Mouse (Mus musculus): ENCODE results near the gene Tmem165. TPM values are rescaled to one million over a fixed set of nuclear protein-coding genes. Genes with fewer than 3 reads are reported as not detected.

Gene Tmem165
- polyA plus RNA-seq (2012; rRNA removed), result 69.2 and 84.5 TPM in 2 replicates

DNA sequence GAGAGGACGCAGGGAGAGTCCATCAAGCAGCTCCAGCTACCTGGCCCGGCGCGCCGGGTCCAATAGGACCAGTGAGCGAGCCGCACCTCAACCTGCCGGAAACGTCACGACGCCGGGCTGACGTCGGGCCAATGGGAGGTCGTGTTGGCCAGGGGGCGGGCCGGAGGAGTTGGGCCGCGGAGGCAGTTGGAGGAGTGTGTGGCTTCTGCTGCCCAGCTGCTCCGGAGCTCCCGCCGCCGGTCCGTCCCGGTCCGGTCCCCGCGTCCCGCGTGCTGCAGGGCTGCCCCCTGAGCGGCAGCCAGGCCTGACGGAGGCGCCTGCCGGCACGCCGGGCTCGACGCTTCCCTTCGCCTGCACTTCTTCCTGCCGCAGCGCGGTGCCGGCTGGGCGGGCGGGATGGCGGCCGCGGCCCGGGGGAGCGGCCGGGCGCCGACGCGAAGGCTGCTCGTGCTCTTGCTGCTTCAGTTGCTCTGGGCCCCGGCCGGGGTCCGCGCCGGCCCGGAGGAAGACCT, at the start of gene Tmem165:
Tmem165 (plus strand) TSS at position 131 of the 512 bp plus-strand sequence.
- under 1% methylated on average over 62 of the region's 62 CpGs for WGBS
- peak; percentile 97 for DNase-seq
- Histone ChIP-seq H3K4me3 (replicated peaks; ENCODE audit: extremely low read depth, low read depth, low read length) (peak within 1 kb of the TSS; percentile 87), H3K4me1 (ENCODE audit: control insufficient read depth, insufficient read depth, low read length) (0 out of 2 replicates have a peak, but pooled peaks cover 4% of the 10 kb centered on the region)
- TF ChIP-seq CTCF (IDR thresholded peaks at IDR 0.05; ENCODE audit: insufficient read depth, low read length) (no peak), POLR2A (IDR thresholded peaks at IDR 0.05; ENCODE audit: borderline replicate concordance, extremely low read depth, low read depth, low read length) (peak; percentile 75)

DNA sequence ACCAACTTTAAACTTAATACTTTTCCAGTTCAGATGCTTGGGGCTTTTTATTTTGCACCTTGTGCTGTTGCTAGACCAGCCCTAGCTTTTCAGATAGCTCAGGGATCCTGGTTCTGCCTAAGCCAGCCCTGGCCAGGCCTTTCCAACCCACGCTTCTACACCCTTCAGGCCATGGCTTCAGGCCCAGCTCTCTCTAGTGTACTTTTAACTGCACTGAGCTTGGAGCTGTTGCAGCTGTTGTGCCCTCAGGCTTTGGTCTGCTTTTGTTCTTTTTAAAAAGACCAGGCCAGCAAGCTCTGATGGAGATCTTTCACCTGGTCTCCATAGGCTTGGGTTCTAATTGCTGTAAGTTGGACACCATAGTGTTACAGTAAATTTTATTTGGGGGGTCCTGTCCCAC, 48.0 kb upstream of the Tmem165 start:
- Histone ChIP-seq H3K4me3 (replicated peaks; ENCODE audit: extremely low read depth, low read depth, low read length) (no peak overlapping the region), H3K4me1 (ENCODE audit: control insufficient read depth, insufficient read depth, low read length) (peaks cover 4% of the 10 kb centered on the region)
- 73% methylated on average over 1 of the region's 1 CpGs for WGBS
- DNase-seq, result no peak
- no peak for TF ChIP-seq POLR2A (IDR thresholded peaks at IDR 0.05; ENCODE audit: borderline replicate concordance, extremely low read depth, low read depth, low read length)
- no peak for TF ChIP-seq CTCF (IDR thresholded peaks at IDR 0.05; ENCODE audit: insufficient read depth, low read length)

DNA sequence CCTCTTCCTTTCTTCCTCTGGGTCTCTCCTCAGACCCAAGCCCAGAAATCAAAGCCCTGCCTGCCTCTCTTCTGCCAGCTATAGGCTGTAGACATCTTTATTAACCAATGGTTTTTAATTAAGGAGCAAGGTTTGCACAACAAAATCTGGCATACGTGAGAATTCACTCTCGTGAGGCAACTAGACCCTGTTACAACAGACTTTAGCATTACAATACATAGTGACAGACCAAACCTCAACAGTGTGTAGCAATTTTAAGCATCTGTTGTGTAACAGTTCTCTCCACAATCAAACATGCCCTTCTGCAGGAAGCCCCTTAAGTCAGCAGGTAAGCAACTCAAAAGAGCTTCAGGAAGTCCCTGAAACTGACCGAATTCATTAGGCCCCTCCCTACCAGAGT, 47.4 kb upstream of the Tmem165 start:
- no peak overlapping the region for H3K4me3 ChIP-seq (replicated peaks; ENCODE audit: extremely low read depth, low read depth, low read length)
- TF ChIP-seq POLR2A (IDR thresholded peaks at IDR 0.05; ENCODE audit: borderline replicate concordance, extremely low read depth, low read depth, low read length), result no peak
- TF ChIP-seq CTCF (IDR thresholded peaks at IDR 0.05; ENCODE audit: insufficient read depth, low read length), result no peak
- 71% methylated on average over 3 of the region's 3 CpGs for WGBS
- no peak for DNase-seq
- H3K4me1 ChIP-seq (ENCODE audit: control insufficient read depth, insufficient read depth, low read length), result peaks cover 4% of the 10 kb centered on the region

DNA sequence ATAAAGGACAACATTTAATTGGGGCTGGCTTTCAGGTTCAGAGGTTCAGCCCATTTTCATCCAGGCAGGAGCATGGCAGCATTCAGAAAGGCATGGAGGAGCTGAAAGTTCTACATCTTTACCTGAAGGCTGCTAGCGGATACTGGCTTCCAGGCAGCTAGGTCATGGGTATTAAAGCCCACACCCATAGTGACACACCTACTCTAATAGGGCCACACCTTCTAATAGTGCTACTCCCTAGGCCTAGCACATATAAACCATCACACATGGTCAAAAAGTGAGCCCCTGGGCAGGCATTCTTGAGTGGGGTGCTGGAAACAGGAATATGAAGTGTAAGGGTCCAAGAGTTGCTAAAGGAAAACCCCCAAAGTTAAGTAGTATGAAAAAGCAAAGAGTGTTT, 46.1 kb upstream of the Tmem165 start:
- Histone ChIP-seq H3K4me1 (ENCODE audit: control insufficient read depth, insufficient read depth, low read length) (peaks cover 4% of the 10 kb centered on the region), H3K4me3 (replicated peaks; ENCODE audit: extremely low read depth, low read depth, low read length) (no peak overlapping the region)
- TF ChIP-seq POLR2A (IDR thresholded peaks at IDR 0.05; ENCODE audit: borderline replicate concordance, extremely low read depth, low read depth, low read length) (no peak), CTCF (IDR thresholded peaks at IDR 0.05; ENCODE audit: insufficient read depth, low read length) (no peak)
- WGBS, result 97% methylated on average over 1 of the region's 1 CpGs
- no peak for DNase-seq

DNA sequence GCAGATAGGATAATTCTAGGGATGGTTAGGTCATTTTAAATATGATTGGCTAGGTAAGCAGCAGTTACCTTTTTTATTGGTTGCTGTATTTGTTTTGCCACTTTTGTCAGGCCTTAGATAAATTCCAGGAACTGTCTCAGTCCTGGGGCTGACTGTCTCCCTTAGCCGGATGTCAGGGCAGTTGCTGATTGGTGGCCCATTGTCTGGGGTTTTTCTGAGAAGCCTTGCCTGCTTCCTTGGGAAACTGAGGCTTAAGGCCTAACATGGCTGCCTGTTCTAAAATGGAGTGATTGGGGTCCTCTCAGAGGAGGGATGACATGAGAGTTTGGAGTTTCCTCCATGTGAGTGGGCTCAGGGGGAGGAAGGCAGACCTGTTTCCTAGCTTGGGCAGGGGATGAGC, 45.6 kb upstream of the Tmem165 start:
- TF ChIP-seq CTCF (IDR thresholded peaks at IDR 0.05; ENCODE audit: insufficient read depth, low read length) (no peak), POLR2A (IDR thresholded peaks at IDR 0.05; ENCODE audit: borderline replicate concordance, extremely low read depth, low read depth, low read length) (no peak)
- Histone ChIP-seq H3K4me1 (ENCODE audit: control insufficient read depth, insufficient read depth, low read length) (peaks cover 4% of the 10 kb centered on the region), H3K4me3 (replicated peaks; ENCODE audit: extremely low read depth, low read depth, low read length) (no peak overlapping the region)
- DNase-seq, result no peak
- WGBS, result 73% methylated on average over 1 of the region's 1 CpGs

DNA sequence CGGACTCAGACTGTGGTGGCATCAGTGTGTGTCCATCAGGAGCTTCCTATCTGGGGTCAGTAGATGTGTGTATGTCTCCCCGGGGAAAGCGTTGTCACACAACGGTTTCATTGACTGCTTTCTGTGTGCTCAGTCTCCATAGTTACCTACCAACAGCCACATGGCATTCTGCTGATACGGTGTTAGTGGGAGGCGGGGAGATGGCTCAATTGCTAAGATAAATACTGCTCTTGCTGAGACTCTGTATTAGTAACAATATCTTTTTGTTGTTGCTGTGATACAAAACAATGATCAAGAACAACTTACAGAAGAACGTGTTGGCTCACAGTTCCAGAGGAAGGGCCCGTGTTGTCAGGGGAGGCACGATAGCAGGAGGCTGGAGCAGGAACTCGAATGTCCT, 45.2 kb upstream of the Tmem165 start:
- 46% methylated on average over 10 of the region's 10 CpGs for WGBS
- DNase-seq, result no peak
- no peak for TF ChIP-seq CTCF (IDR thresholded peaks at IDR 0.05; ENCODE audit: insufficient read depth, low read length)
- no peak for TF ChIP-seq POLR2A (IDR thresholded peaks at IDR 0.05; ENCODE audit: borderline replicate concordance, extremely low read depth, low read depth, low read length)
- H3K4me1 ChIP-seq (ENCODE audit: control insufficient read depth, insufficient read depth, low read length), result peaks cover 4% of the 10 kb centered on the region
- no peak overlapping the region for H3K4me3 ChIP-seq (replicated peaks; ENCODE audit: extremely low read depth, low read depth, low read length)

DNA sequence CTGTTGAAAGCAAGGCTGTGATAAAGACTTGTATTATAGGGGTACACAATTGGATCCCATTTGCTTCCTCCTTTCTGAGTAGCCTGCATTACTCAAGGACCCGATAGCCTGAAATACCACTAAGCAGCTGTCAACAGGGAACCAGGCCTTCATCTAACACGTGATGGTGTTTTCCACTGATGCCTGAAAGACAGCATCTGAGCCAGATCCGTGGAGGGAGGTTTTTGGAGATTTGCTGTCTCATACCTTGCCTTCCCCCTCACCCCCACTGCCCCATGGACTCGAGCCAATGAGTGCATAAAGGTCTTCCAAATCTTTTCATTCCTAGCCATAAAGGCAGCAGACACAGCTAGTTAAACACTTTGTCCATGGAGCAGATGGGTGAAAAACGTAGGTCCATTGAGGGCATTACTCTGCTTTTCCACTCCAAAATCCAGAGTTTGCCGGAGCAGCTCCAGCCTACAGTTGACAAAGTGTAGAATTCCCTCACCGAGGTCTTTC, 44.5 kb upstream of the Tmem165 start:
- no peak for TF ChIP-seq CTCF (IDR thresholded peaks at IDR 0.05; ENCODE audit: insufficient read depth, low read length)
- TF ChIP-seq POLR2A (IDR thresholded peaks at IDR 0.05; ENCODE audit: borderline replicate concordance, extremely low read depth, low read depth, low read length), result no peak
- 41% methylated on average over 7 of the region's 7 CpGs for WGBS
- peaks cover 4% of the 10 kb centered on the region for H3K4me1 ChIP-seq (ENCODE audit: control insufficient read depth, insufficient read depth, low read length)
- no peak overlapping the region for H3K4me3 ChIP-seq (replicated peaks; ENCODE audit: extremely low read depth, low read depth, low read length)
- no peak for DNase-seq

DNA sequence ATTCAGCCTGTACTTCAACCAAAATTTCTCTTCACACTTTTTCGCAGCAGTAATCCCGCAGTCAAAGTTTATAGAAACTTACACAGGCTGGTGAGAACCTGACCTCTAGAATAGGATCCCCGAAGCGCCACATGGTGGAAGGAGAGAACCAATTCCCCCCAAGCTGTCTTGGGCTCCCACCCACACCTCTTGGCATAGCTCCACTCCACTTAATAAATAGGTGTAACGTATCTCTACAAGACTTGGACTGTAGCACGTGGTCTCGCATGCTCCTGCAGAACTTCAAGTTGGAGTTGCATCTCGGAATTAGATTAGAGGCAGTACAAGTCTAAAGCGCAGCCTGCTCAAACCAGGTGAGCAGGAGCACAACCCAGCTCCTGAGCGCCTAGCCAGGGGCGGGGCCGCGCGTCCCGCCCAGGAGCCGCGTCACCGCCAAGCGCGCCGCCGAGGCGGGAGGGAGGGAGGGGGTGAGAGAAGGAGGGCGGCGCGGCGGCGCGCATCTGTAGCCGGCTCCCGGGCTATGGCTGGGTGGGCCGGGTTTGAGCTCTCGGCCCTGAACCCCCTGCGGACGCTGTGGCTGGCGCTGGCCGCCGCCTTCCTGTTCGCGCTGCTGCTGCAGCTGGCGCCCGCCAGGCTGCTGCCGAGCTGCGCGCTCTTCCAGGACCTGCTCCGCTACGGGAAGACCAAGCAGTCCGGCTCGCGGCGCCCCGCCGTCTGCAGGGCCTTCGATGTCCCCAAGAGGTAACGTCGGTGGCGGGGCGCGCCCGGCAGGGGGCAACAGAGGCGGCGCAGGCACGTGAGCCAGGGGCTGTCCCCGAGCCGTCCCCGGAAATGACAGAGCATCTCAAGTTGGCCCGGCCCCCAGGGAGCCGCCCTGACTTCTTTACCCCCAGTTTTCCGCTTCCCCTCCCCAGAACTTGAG, 43.6 kb upstream of the Tmem165 start, which contains the start of gene Srd5a3:
Srd5a3 (plus strand) TSS at position 464 of the 922 bp plus-strand sequence.
- Histone ChIP-seq H3K4me3 (replicated peaks; ENCODE audit: extremely low read depth, low read depth, low read length) (peak within 1 kb of the TSS; percentile 67), H3K4me1 (ENCODE audit: control insufficient read depth, insufficient read depth, low read length) (peaks cover 4% of the 10 kb centered on the region)
- TF ChIP-seq CTCF (IDR thresholded peaks at IDR 0.05; ENCODE audit: insufficient read depth, low read length), result no peak
- TF ChIP-seq POLR2A (IDR thresholded peaks at IDR 0.05; ENCODE audit: borderline replicate concordance, extremely low read depth, low read depth, low read length), result peak; percentile 82
- 2% methylated on average over 61 of the region's 69 CpGs for WGBS
- peak; percentile 95 for DNase-seq

DNA sequence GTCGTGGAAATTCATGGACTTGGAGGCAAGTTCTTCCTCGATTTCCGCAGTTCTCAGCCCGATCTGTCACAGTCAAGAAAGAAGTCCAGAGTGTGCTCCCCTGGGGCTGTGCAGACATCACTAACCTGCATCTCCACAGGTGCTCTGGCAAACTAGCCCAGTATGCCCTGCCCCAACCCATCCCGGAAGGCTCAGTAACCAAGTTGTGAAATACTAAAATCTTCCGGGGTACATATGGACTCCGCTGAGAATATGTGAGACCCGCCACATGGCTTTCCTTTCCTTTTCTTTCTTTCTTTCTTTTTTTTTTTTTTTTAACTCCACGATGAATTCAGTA, 43.0 kb upstream of the Tmem165 start:
- no peak for TF ChIP-seq POLR2A (IDR thresholded peaks at IDR 0.05; ENCODE audit: borderline replicate concordance, extremely low read depth, low read depth, low read length)
- no peak for TF ChIP-seq CTCF (IDR thresholded peaks at IDR 0.05; ENCODE audit: insufficient read depth, low read length)
- 2% methylated on average over 9 of the region's 9 CpGs for WGBS
- H3K4me3 ChIP-seq (replicated peaks; ENCODE audit: extremely low read depth, low read depth, low read length), result peak overlapping the region; percentile 67
- peaks cover 4% of the 10 kb centered on the region for H3K4me1 ChIP-seq (ENCODE audit: control insufficient read depth, insufficient read depth, low read length)
- no peak for DNase-seq
